In genomic region chr2:170024939-170025338, GRCm38 (mm10) we compare ENCODE assay signal across 13 mouse cellular contexts.
DNase-seq lines count a peak whose midpoint lies in the region; ATAC-seq and TF ChIP-seq lines count a peak whose summit lies in the region.
"Had no signal": no experiment of that assay in that cellular context is flagged by ENCODE, and none has a peak within 500 bp of the region (broad histone marks: within the 10 kb centered on the region; RNA-seq: fewer than 3 reads in every experiment).

No protein-coding gene starts in this region.

- no peak overlapping the region for H3K4me3 ChIP-seq in kidney, adult 2 months (ENCODE audit: insufficient read depth, low read depth, low read length)
- H3K4me3 ChIP-seq in liver, embryonic 11.5 days (ENCODE audit: low read depth, low read length): no peak overlapping the region
- H3K4me3 ChIP-seq: embryonic facial prominence, embryonic 15.5 days had no signal

- H3K27me3 ChIP-seq in kidney, adult 2 months (replicated peaks; ENCODE audit: control insufficient read depth, insufficient read depth, low read length): no peaks in the 10 kb centered on the region
- no peaks in the 10 kb centered on the region for H3K27me3 ChIP-seq in splenic B cell, adult 2 months (ENCODE audit: control insufficient read depth, insufficient read depth, low read length, poor library complexity, severe bottlenecking)
- H3K27me3 ChIP-seq in liver, embryonic 11.5 days (replicated peaks; ENCODE audit: control insufficient read depth, insufficient read depth, low read length): no peaks in the 10 kb centered on the region
- H3K27me3 ChIP-seq: embryonic facial prominence, embryonic 15.5 days had no signal

- H3K4me1 ChIP-seq in kidney, adult 2 months (ENCODE audit: control insufficient read depth, insufficient read depth, low read length): no peaks in the 10 kb centered on the region
- H3K4me1 ChIP-seq in liver, embryonic 11.5 days (replicated peaks; ENCODE audit: control insufficient read depth, insufficient read depth, low read length): no peaks in the 10 kb centered on the region

- ATAC-seq in granulocyte monocyte progenitor cell, adult 5-6 weeks (replicated peaks; ENCODE audit: poor library complexity, severe bottlenecking): peak; percentile 55
- ATAC-seq in liver, embryonic 11.5 days (replicated peaks; ENCODE audit: low FRiP score): no peak
- ATAC-seq: midbrain, embryonic 16.5 days had no signal

- H3K27ac ChIP-seq in kidney, adult 2 months (ENCODE audit: insufficient read depth, low read depth, low read length): no peak overlapping the region
- H3K27ac ChIP-seq in liver, embryonic 11.5 days (ENCODE audit: low read depth, low read length): no peak overlapping the region
- H3K27ac ChIP-seq: embryonic facial prominence, embryonic 15.5 days; liver, embryonic 14.5 days had no signal

- TF ChIP-seq CTCF in kidney, adult 2 months (conservative IDR thresholded peaks at IDR 0.05; ENCODE audit: insufficient read depth, insufficient read length, low read depth, low read length): no peak

- H3K36me3 ChIP-seq in kidney, adult 2 months (ENCODE audit: control insufficient read depth, insufficient read depth, low read length): no peaks in the 10 kb centered on the region
- H3K36me3 ChIP-seq in splenic B cell, adult 2 months (ENCODE audit: control insufficient read depth, insufficient read depth, low read length, poor library complexity, severe bottlenecking): no peaks in the 10 kb centered on the region
- H3K36me3 ChIP-seq in liver, embryonic 11.5 days (ENCODE audit: control insufficient read depth, insufficient read depth, low read length): no peaks in the 10 kb centered on the region
- H3K36me3 ChIP-seq: embryonic facial prominence, embryonic 15.5 days had no signal

- TF ChIP-seq POLR2A in kidney, adult 2 months (IDR thresholded peaks at IDR 0.05; ENCODE audit: low read depth, low read length): no peak

- H3K9me3 ChIP-seq in liver, embryonic 11.5 days (ENCODE audit: control insufficient read depth, low read length): peaks cover 2% of the 10 kb centered on the region; the same call in 1 of the 2 replicates
- H3K9me3 ChIP-seq: embryonic facial prominence, embryonic 15.5 days had no signal

- DNase-seq in kidney, adult 2 months: peak; percentile 25
- DNase-seq in kidney, adult 11 months: no peak
- DNase-seq in CD4-positive helper T cell, adult 2 months (ENCODE audit: low read depth, low spot score): peak; percentile 51
- DNase-seq in splenic B cell, adult 2 months (ENCODE audit: low read depth, low spot score): peak; percentile 61
- no peak for DNase-seq in layer of hippocampus, postnatal 10 days (ENCODE audit: low spot score in 2 of 2)
- DNase-seq in spleen, postnatal 14 days (ENCODE audit: low spot score in 2 of 2): no peak
- DNase-seq in liver, embryonic 11.5 days (ENCODE audit: low spot score): no peak
- DNase-seq: adrenal gland, postnatal 25 days; cerebellum, adult 2 months had no signal

- H3K4me2 ChIP-seq in liver, embryonic 11.5 days: no peak overlapping the region
- H3K4me2 ChIP-seq: embryonic facial prominence, embryonic 15.5 days had no signal

- 69% methylated on average over 8 of the region's 8 CpGs for WGBS in kidney, adult 2 months
- 75% methylated on average over 8 of the region's 8 CpGs for WGBS in liver, embryonic 11.5 days

- H3K9ac ChIP-seq in liver, embryonic 11.5 days (ENCODE audit: low read depth, low read length): no peak overlapping the region
- H3K9ac ChIP-seq: embryonic facial prominence, embryonic 15.5 days; liver, embryonic 14.5 days had no signal

Comparison
In these comparisons a context has a peak if more than half of its experiments do, and no peak if none do; other contexts are left out.
1. DNase-seq: peak in kidney, adult 2 months (single experiment), CD4-positive helper T cell, adult 2 months (single experiment) and splenic B cell, adult 2 months (single experiment); none in kidney, adult 11 months (single experiment), layer of hippocampus, postnatal 10 days (0 of 2), spleen, postnatal 14 days (0 of 2) and liver, embryonic 11.5 days (single experiment).